Mouse (Mus musculus) T-cell, adult 2 months (primary cell): ENCODE measurements around the gene Olfr1447.

Experiments
- DNase-seq: peaks from one replicate; pipeline ENCODE4 v3.0.0; 2022; ENCODE audit warnings: low spot score

Gene Olfr1447

DNA sequence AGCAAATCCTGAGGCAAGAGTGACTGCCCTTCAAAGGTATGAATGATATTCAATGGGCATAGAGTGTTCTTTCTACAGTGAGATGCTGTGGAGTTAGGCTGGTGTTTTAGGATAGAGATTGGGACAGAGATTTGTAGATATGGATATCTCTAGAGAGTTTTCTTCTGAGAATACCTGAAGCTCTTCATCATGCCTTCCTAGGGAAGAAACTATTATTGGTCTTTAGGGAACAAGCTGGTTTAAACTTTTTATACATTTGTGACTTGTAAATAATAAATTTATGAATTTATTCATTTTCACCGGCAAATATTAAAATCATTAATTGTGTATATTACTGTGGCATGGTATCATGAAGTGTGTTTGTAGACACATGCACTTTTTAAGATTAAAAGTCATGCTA lies at the start of gene Olfr1447:
Gene Olfr1447, minus strand, starts transcription at position 101 of the 400 bp plus-strand sequence.
- DNase-seq = no peak

DNA sequence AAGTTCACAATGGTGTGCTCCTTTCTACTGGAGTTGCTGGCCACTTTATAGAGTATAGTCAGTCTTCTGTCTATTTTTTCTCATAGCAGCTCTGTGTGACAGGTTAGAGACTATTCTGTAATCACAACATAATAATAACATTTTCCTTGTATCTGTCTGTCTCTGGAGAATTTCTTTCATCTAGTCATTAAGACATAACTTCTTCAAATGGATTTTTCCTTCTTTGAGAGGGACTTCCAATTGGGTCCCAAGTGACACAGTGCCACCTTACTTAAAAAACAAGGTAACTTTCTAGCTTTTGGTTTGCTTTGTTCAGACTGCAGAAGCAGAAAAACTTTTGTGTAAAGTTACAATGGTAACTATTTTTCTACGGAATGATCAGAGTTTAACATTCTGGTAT lies 46.4 kb upstream of the Olfr1447 start, which contains the start of gene Olfr1450:
Gene Olfr1450, plus strand, starts transcription at position 301 of the 400 bp plus-strand sequence.
- DNase-seq = no peak

GRCm38 (mm10) chr19:12930540-12930939 lies 27.0 kb upstream of the Olfr1447 start, which contains the start of gene Olfr1449:
Gene Olfr1449, plus strand, starts transcription at chr19:12930840.
- no peak for DNase-seq

- DNase-seq = no peak
Observed at GRCm38 (mm10) chr19:12924319-12924718, 20.8 kb upstream of the Olfr1447 start, which contains the start of gene Olfr1448. Gene Olfr1448, minus strand, starts transcription at chr19:12924419.

GRCm38 (mm10) chr19:12893424-12893823 lies 10.1 kb downstream of the Olfr1447 start, which contains the start of gene Olfr1446:
Gene Olfr1446, minus strand, starts transcription at chr19:12893524.
- DNase-seq = no peak

DNA sequence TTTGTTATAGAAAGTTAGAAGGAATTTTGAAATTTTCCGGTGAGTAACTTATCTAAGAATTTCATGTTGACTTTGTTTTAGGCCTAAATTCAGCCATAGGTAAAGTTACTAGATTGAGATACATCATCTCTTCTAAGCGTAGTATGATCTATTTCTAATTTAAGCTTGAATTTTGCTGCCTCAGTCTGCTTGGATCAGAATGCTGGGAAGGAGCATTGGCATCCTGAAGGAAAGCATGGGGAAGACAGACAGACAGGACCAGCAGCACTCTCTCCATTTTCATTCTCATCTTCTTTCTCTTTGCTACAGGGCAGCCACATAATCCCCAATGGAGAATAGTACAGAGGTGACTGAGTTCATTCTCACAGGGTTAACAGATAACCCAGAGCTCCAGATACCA lies 20.0 kb downstream of the Olfr1447 start, which contains the start of gene Olfr1445:
Gene Olfr1445, plus strand, starts transcription at position 301 of the 400 bp plus-strand sequence.
- DNase-seq = no peak

DNA sequence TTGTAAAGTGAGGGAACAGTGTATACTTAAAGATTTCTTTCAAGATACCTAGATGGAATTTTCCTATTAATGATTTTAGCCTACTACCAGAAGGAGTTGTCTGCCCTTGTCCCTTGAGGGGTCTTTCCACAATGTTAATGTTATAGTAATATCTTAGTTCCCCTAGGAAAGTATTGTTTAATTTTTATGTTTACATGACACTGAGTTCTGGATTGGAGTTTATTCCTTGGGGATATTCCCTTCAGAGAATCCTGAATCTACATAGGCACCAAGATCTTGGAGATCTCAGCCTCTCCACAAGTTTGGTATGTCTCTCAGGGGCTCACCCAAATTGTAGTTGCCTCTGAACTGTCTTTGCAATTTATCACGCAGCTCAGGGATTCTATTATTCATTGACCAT lies 46.6 kb downstream of the Olfr1447 start, which contains the start of gene Olfr1444:
Gene Olfr1444, plus strand, starts transcription at position 301 of the 400 bp plus-strand sequence.
- DNase-seq = no peak
